In the genomic region with DNA sequence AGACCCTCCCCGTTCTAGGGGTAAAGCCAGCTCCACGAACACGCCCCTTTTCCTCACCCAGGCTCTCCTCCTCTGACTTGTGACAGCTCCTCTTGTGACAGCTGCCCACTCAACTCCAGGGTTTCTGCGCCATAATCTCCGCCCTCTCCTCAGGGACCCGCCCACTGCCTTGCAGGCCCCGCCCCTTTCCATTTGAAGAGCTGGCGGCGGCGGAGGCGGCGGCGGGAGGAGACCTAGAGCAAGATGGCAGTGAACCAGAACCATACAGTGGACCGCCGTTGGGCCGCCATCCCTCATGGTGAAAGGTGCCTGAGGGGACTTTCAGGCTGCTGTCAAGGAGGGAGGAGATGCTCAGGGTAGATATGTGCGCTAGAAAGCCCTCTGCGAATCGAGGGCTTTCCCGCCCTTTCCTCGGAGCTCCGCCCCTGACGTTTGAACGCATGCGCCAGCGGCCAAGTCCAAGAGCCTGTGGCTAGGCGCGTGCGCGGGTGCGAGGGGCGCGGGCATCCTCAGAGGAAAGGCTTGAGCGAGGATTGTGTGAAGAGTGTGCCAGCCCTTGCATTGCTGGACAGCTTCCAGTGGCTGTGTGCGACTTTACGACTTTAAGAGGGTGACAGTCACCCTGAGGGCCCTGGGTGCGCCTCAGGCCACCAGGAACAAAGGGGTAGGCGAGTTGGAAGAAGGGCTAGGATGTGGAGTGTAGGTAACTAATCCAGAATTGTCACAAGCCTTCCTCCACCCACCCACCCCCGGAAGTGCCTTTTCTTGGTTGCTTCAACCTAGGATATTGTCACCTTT, we compare ENCODE assay signal across 10 mouse cellular contexts. TPM values are rescaled to one million over a fixed set of nuclear protein-coding genes. Genes with fewer than 3 reads are reported as not detected.
DNase-seq lines count a peak whose midpoint lies in the region; ATAC-seq and TF ChIP-seq lines count a peak whose summit lies in the region.
"Had no signal": no experiment of that assay in that cellular context is flagged by ENCODE, and none has a peak within 500 bp of the region (broad histone marks: within the 10 kb centered on the region; RNA-seq: fewer than 3 reads in every experiment).

A gene (plus strand): TSS at position 191 of the 798 bp plus-strand sequence.

- H3K27me3 ChIP-seq in heart, postnatal 0 days (ENCODE audit: control insufficient read depth, insufficient read depth, low read length) = no peaks in the 10 kb centered on the region
- no peaks in the 10 kb centered on the region for H3K27me3 ChIP-seq in lung, postnatal 0 days (replicated peaks; ENCODE audit: insufficient read depth, low read length)

- no peak for TF ChIP-seq EP300 in heart, postnatal 0 days (IDR thresholded peaks at IDR 0.05; ENCODE audit: low read depth)
- no peak for TF ChIP-seq EP300 in lung, postnatal 0 days (IDR thresholded peaks at IDR 0.05)

- no peak for TF ChIP-seq CTCF in heart, postnatal 0 days (IDR thresholded peaks at IDR 0.05; ENCODE audit: low read depth)
- TF ChIP-seq CTCF in lung, postnatal 0 days (IDR thresholded peaks at IDR 0.05) = no peak

- H3K9me3 ChIP-seq in heart, postnatal 0 days (replicated peaks; ENCODE audit: control insufficient read depth, low read length) = no peaks in the 10 kb centered on the region
- no peaks in the 10 kb centered on the region for H3K9me3 ChIP-seq in lung, postnatal 0 days (ENCODE audit: low read length)

- H3K36me3 ChIP-seq in heart, postnatal 0 days (replicated peaks; ENCODE audit: control insufficient read depth, insufficient read depth, low read length) = no peaks in the 10 kb centered on the region
- no peaks in the 10 kb centered on the region for H3K36me3 ChIP-seq in lung, postnatal 0 days (ENCODE audit: insufficient read depth, low read length)

- H3K9ac ChIP-seq in heart, postnatal 0 days (replicated peaks; ENCODE audit: low read depth, low read length) = no peak within 1 kb of the TSS
- no peak within 1 kb of the TSS for H3K9ac ChIP-seq in lung, postnatal 0 days (replicated peaks; ENCODE audit: low read depth)

- H3K4me1 ChIP-seq in heart, postnatal 0 days (ENCODE audit: control insufficient read depth, insufficient read depth) = 0 out of 2 replicates have a peak, but pooled peaks cover 8% of the 10 kb centered on the region
- H3K4me1 ChIP-seq in lung, postnatal 0 days (ENCODE audit: insufficient read depth, low read depth, low read length) = no peaks in the 10 kb centered on the region

- 42% methylated on average over 39 of the region's 39 CpGs for WGBS in heart, postnatal 0 days
- WGBS in lung, postnatal 0 days = 51% methylated on average over 38 of the region's 39 CpGs

- intact Hi-C loops in heart, postnatal 14 days (cut with DNase I) = no loop called here
- intact Hi-C loops in gastrocnemius, postnatal 36 days (cut with DNase I) = no loop called here

- peak; percentile 30 for ATAC-seq in heart, postnatal 0 days (ENCODE audit: insufficient read depth, low read depth)
- ATAC-seq in erythroid progenitor cell, adult 5-6 weeks (replicated peaks; ENCODE audit: low FRiP score, poor library complexity, severe bottlenecking) = peak; percentile 57; the same call in 1 of the 2 replicates
- ATAC-seq in lung, postnatal 0 days = peak; percentile 19; the same call in 1 of the 2 replicates
- ATAC-seq: Patski had no signal

- no peak within 1 kb of the TSS for H3K4me2 ChIP-seq in heart, postnatal 0 days (ENCODE audit: low read depth, low read length)
- H3K4me2 ChIP-seq in lung, postnatal 0 days (replicated peaks; ENCODE audit: low read depth, low read length) = 0 out of 2 replicates have a peak within 1 kb of the TSS, but pooled peaks have one; percentile 1

- no peak for DNase-seq in heart, postnatal 0 days (ENCODE audit: low spot score)
- no peak for DNase-seq in heart, postnatal 14 days
- DNase-seq in ES-CJ7 (ENCODE audit: low read depth, low spot score) = peak; percentile 83
- peak; percentile 22 for DNase-seq in lung, postnatal 0 days (ENCODE audit: low spot score)
- no peak for DNase-seq in embryo, embryonic 11 days
- no peak for DNase-seq in gastrocnemius, postnatal 36 days
- no peak for DNase-seq in adrenal gland, adult 2 months
- DNase-seq: right cerebral cortex, postnatal 25 days had no signal

- H3K27ac ChIP-seq in heart, postnatal 0 days (ENCODE audit: low read depth) = no peak within 1 kb of the TSS
- no peak within 1 kb of the TSS for H3K27ac ChIP-seq in lung, postnatal 0 days (ENCODE audit: low read length)

- no peak within 1 kb of the TSS for H3K4me3 ChIP-seq in heart, postnatal 0 days (ENCODE audit: low read depth, low read length)
- H3K4me3 ChIP-seq in lung, postnatal 0 days (ENCODE audit: low read depth, low read length) = no peak within 1 kb of the TSS

RNA-seq across cellular contexts. Expression of the gene that starts here (rescaled TPM):
- total RNA-seq in heart, postnatal 0 days (2014; rRNA removed; ENCODE audit: low replicate concordance) = not detected in 2 replicates
- polyA plus RNA-seq in heart, postnatal 0 days (2015; fragmentation: Nextera tagmentation; extraction: Ambion mirVana) = not detected in 2 replicates
- total RNA-seq in heart, postnatal 14 days (2021) = not detected
- total RNA-seq in erythroid progenitor cell, adult 5-6 weeks (2015; ENCODE audit: low replicate concordance) = not detected in 2 replicates
- total RNA-seq in erythroid progenitor cell, adult 5-6 weeks (2017; ENCODE audit: low replicate concordance) = not detected in 2 replicates
- polyA plus RNA-seq in lung, postnatal 0 days (2015; fragmentation: Nextera tagmentation; extraction: Ambion mirVana) = 0.19 TPM in 1 of 2 replicates, not detected in the other
- total RNA-seq in gastrocnemius, postnatal 36 days (2021) = not detected
- not detected for total RNA-seq in adrenal gland, adult 2 months (2021)
- not detected in 2 replicates for polyA plus RNA-seq in adrenal gland, adult 2 months (2012; rRNA removed)
- polyA plus RNA-seq: Patski had no signal

Comparison
In these comparisons a context has a peak if more than half of its experiments do, and no peak if none do; other contexts are left out.
1. Peak in ATAC-seq in heart, postnatal 0 days; RNA of the gene not detected or under 1 TPM.
2. Peak in ATAC-seq in erythroid progenitor cell, adult 5-6 weeks; RNA of the gene not detected or under 1 TPM.
3. Peak in DNase-seq, ATAC-seq and H3K4me2 ChIP-seq in lung, postnatal 0 days; RNA of the gene not detected or under 1 TPM.